Mouse (Mus musculus): ENCODE results near the gene Relch. TPM values are rescaled to one million over a fixed set of nuclear protein-coding genes. Genes with fewer than 3 reads are reported as not detected.
A peak's percentile ranks its signal among the peaks of the same experiment; 100 is the strongest.
"Not testable (repeated sequence)": the region's sequence is repeated elsewhere in the genome, so short reads cannot be mapped to it uniquely, and the experiment has no call there.

Relch gene
- polyA plus RNA-seq, 1 experiment from 2014 or later = 43.0 TPM

GRCm38 (mm10) chr1:105748091-105748799 is 84.6 kb downstream of the Relch start:
- no peaks in the 10 kb centered on the region for H3K4me1 ChIP-seq (replicated peaks)
- WGBS = 96% methylated on average over 4 of the region's 4 CpGs
- H3K27me3 ChIP-seq = no peaks in the 10 kb centered on the region
- peaks cover 65% of the 10 kb centered on the region for H3K36me3 ChIP-seq
- no peak overlapping the region for H3K27ac ChIP-seq
- ATAC-seq (ENCODE audit: low FRiP score) = no peak
- no peak overlapping the region for H3K4me2 ChIP-seq
- H3K9me3 ChIP-seq = no peaks in the 10 kb centered on the region
- no peak overlapping the region for H3K9ac ChIP-seq
- no peak overlapping the region for H3K4me3 ChIP-seq

- WGBS = 89% methylated on average over 4 of the region's 4 CpGs
- no peak for ATAC-seq (ENCODE audit: low FRiP score)
- Histone ChIP-seq H3K4me1 (replicated peaks) (no peaks in the 10 kb centered on the region), H3K4me2 (no peak overlapping the region), H3K9ac (no peak overlapping the region), H3K27me3 (no peaks in the 10 kb centered on the region), H3K36me3 (peaks cover 44% of the 10 kb centered on the region), H3K9me3 (no peaks in the 10 kb centered on the region), H3K4me3 (no peak overlapping the region), H3K27ac (no peak overlapping the region)
These were observed 88.5 kb downstream of the Relch start for GRCm38 (mm10) chr1:105752196-105752595.

- ATAC-seq (ENCODE audit: low FRiP score) = no peak
- no peaks in the 10 kb centered on the region for H3K27me3 ChIP-seq
- H3K4me3 ChIP-seq = no peak overlapping the region
- no peak overlapping the region for H3K27ac ChIP-seq
- H3K4me1 ChIP-seq (replicated peaks) = no peaks in the 10 kb centered on the region
- H3K9me3 ChIP-seq = no peaks in the 10 kb centered on the region
- H3K4me2 ChIP-seq = no peak overlapping the region
- peaks cover 39% of the 10 kb centered on the region for H3K36me3 ChIP-seq
- no peak overlapping the region for H3K9ac ChIP-seq
- WGBS = 90% methylated on average over 1 of the region's 1 CpGs
These were observed 89.3 kb downstream of the Relch start for GRCm38 (mm10) chr1:105752944-105753343.

DNA sequence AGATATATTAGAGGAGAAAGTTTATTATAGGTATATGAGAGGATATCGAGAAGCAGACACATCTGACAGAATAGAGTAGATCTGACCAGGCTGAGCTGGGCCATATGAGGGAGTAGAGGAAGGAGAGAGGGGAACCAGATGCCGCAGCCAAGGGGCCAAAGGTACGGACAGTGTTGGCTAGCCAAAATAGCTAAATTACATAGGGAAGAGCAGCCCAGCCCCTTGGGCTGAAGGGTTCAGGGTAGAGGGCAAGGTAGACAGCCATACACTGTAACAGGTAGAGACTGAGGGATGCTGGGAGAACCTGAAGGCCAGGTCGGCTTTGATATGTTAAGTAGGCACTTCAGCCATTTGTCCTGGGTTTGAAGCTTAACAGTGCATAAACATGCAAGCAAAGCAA is 95.1 kb downstream of the Relch start:
- Histone ChIP-seq H3K27me3 (no peaks in the 10 kb centered on the region), H3K4me2 (no peak overlapping the region), H3K36me3 (peaks cover 3% of the 10 kb centered on the region; the same call in 1 of the 2 replicates), H3K27ac (no peak overlapping the region), H3K9me3 (peaks cover 10% of the 10 kb centered on the region), H3K4me3 (no peak overlapping the region), H3K4me1 (replicated peaks) (no peaks in the 10 kb centered on the region), H3K9ac (no peak overlapping the region)
- no peak for ATAC-seq (ENCODE audit: low FRiP score)
- 96% methylated on average over 4 of the region's 4 CpGs for WGBS

GRCm38 (mm10) chr1:105759422-105760165 is 95.9 kb downstream of the Relch start:
- peaks cover 10% of the 10 kb centered on the region for H3K9me3 ChIP-seq
- 76% methylated on average over 3 of the region's 3 CpGs for WGBS
- H3K4me3 ChIP-seq = no peak overlapping the region
- no peak for ATAC-seq (ENCODE audit: low FRiP score)
- no peak overlapping the region for H3K27ac ChIP-seq
- no peak overlapping the region for H3K4me2 ChIP-seq
- H3K9ac ChIP-seq = no peak overlapping the region
- no peaks in the 10 kb centered on the region for H3K27me3 ChIP-seq
- no peaks in the 10 kb centered on the region for H3K36me3 ChIP-seq
- no peaks in the 10 kb centered on the region for H3K4me1 ChIP-seq (replicated peaks)

- no peaks in the 10 kb centered on the region for H3K36me3 ChIP-seq
- WGBS = 83% methylated on average over 8 of the region's 8 CpGs
- ATAC-seq (ENCODE audit: low FRiP score) = no peak
These were observed 101.9 kb downstream of the Relch start for GRCm38 (mm10) chr1:105765586-105765985.

GRCm38 (mm10) chr1:105766099-105766498 is 102.4 kb downstream of the Relch start:
- H3K4me3 ChIP-seq = not testable (repeated sequence)

More at GRCm38 (mm10) chr1:105765586-105765985, 101.9 kb downstream of the Relch start:
- H3K9ac ChIP-seq = no peak overlapping the region
- no peak overlapping the region for H3K4me2 ChIP-seq
- no peaks in the 10 kb centered on the region for H3K27me3 ChIP-seq
- H3K9me3 ChIP-seq = peaks cover 10% of the 10 kb centered on the region
- no peaks in the 10 kb centered on the region for H3K4me1 ChIP-seq (replicated peaks)
- no peak overlapping the region for H3K4me3 ChIP-seq
- H3K27ac ChIP-seq = no peak overlapping the region

GRCm38 (mm10) chr1:105768397-105768796 is 104.7 kb downstream of the Relch start:
- H3K27me3 ChIP-seq = no peaks in the 10 kb centered on the region
- H3K4me1 ChIP-seq (replicated peaks) = no peaks in the 10 kb centered on the region
- no peak overlapping the region for H3K4me3 ChIP-seq
- no peak overlapping the region for H3K9ac ChIP-seq
- 94% methylated on average over 2 of the region's 2 CpGs for WGBS
- H3K4me2 ChIP-seq = no peak overlapping the region
- H3K36me3 ChIP-seq = no peaks in the 10 kb centered on the region
- H3K27ac ChIP-seq = no peak overlapping the region
- ATAC-seq (ENCODE audit: low FRiP score) = no peak
- peaks cover under 1% of the 10 kb centered on the region; the same call in 1 of the 2 replicates for H3K9me3 ChIP-seq

More at GRCm38 (mm10) chr1:105766099-105766498, 102.4 kb downstream of the Relch start:
- not testable (repeated sequence) for H3K27me3 ChIP-seq; H3K4me2 ChIP-seq; ATAC-seq (ENCODE audit: low FRiP score); H3K9me3 ChIP-seq; H3K4me1 ChIP-seq (replicated peaks); H3K36me3 ChIP-seq; H3K9ac ChIP-seq; H3K27ac ChIP-seq
- WGBS = 92% methylated on average over 9 of the region's 9 CpGs

GRCm38 (mm10) chr1:105770685-105771084 is 107.0 kb downstream of the Relch start:
- no peak for ATAC-seq (ENCODE audit: low FRiP score)
- no peak overlapping the region for H3K4me3 ChIP-seq
- no peaks in the 10 kb centered on the region for H3K36me3 ChIP-seq
- no peaks in the 10 kb centered on the region for H3K4me1 ChIP-seq (replicated peaks)
- H3K27me3 ChIP-seq = no peaks in the 10 kb centered on the region
- no peak overlapping the region for H3K27ac ChIP-seq
- H3K9me3 ChIP-seq = no peaks in the 10 kb centered on the region
- WGBS = 88% methylated on average over 2 of the region's 2 CpGs
- no peak overlapping the region for H3K9ac ChIP-seq
- H3K4me2 ChIP-seq = no peak overlapping the region

DNA sequence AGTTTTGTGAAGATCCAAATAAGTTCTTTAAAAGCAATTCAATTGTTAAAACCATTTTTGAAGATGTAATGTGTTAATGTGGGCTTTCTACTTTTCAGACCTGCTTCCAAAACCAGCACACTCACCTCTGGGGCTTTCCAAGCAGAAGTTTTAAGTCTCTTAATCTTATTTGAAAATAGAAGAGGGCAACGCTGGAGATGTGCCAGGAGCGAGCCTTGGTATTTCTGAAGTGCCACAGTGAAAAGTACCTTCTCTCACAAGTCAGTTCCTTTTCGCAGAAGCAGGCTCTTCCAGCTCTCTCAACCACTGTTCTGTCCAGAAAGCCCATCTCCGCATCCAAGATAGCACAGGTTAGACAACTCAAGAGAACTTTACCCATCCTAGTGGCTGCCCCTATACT is 112.8 kb downstream of the Relch start:
- Histone ChIP-seq H3K4me1 (replicated peaks) (peaks cover 11% of the 10 kb centered on the region), H3K9ac (no peak overlapping the region), H3K27ac (no peak overlapping the region), H3K4me2 (no peak overlapping the region), H3K4me3 (no peak overlapping the region), H3K36me3 (no peaks in the 10 kb centered on the region), H3K9me3 (no peaks in the 10 kb centered on the region), H3K27me3 (peaks cover 30% of the 10 kb centered on the region)
- no peak for ATAC-seq (ENCODE audit: low FRiP score)
- WGBS = 95% methylated on average over 4 of the region's 4 CpGs

- H3K4me3 ChIP-seq = peak overlapping the region; percentile 62
- 41% methylated on average over 12 of the region's 12 CpGs for WGBS
These were observed 116.4 kb downstream of the Relch start for GRCm38 (mm10) chr1:105780079-105780456.

DNA sequence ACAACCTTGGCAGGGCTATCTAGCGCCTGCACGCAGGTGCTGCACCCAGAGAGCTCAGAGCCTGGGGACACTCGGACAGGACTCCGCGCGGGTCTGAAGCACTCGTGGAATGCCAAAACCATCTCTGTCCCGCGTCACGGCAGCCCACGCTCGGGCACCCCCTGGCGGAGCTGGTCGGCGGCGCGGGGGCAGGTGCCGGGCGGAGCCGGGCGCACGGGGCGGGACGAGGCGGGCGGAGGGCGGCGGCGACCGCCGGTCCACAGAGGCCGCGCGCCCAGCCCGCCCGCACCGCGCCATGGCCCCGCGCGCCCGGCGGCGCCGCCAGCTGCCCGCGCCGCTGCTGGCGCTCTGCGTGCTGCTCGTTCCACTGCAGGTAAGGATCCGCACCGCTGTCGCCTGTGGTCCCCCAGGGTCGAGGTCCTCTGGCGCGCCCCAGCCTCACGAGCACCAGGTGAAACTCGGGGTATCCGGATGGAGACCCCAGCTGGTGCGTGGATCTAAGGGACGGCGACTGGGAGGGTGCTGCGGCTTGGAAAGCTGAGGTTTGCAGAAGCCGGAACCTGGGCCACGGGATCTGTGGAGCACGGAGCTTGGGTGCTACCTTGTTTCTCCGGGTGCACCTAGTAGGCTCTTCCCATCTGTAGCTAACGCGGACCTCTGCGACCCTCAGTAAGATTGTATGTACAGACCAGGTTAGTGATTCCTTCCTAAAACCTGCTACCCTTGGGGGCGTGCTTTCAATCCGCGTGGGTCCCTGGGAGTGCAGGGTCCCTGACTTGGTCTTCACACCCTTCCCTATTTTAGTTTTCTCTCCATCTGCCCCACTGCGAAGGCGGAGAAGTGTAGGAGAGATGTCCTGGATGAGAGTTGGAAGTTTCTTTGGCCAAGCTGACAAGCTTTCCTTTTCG is 117.0 kb downstream of the Relch start, which contains the start of gene Tnfrsf11a:
TSS of gene Tnfrsf11a (plus strand) at position 262 of the 908 bp plus-strand sequence.
- Histone ChIP-seq H3K36me3 (no peaks in the 10 kb centered on the region), H3K27ac (no peak within 1 kb of the TSS), H3K4me3 (peak within 1 kb of the TSS; percentile 62), H3K27me3 (peaks cover 41% of the 10 kb centered on the region), H3K4me1 (replicated peaks) (peaks cover 11% of the 10 kb centered on the region), H3K4me2 (peak within 1 kb of the TSS; percentile 96), H3K9me3 (no peaks in the 10 kb centered on the region), H3K9ac (peak within 1 kb of the TSS; percentile 77)
- ATAC-seq (ENCODE audit: low FRiP score) = peak; percentile 84
- 4% methylated on average over 69 of the region's 77 CpGs for WGBS

More at GRCm38 (mm10) chr1:105780079-105780456, 116.4 kb downstream of the Relch start:
- Histone ChIP-seq H3K4me2 (peak overlapping the region; percentile 96), H3K9ac (peak overlapping the region; percentile 77), H3K4me1 (replicated peaks) (peaks cover 11% of the 10 kb centered on the region), H3K9me3 (no peaks in the 10 kb centered on the region), H3K36me3 (no peaks in the 10 kb centered on the region), H3K27me3 (peaks cover 41% of the 10 kb centered on the region), H3K27ac (no peak overlapping the region)
- peak; percentile 63 for ATAC-seq (ENCODE audit: low FRiP score)
